Mouse (Mus musculus): ENCODE measurements around the gene Col19a1.

DNA sequence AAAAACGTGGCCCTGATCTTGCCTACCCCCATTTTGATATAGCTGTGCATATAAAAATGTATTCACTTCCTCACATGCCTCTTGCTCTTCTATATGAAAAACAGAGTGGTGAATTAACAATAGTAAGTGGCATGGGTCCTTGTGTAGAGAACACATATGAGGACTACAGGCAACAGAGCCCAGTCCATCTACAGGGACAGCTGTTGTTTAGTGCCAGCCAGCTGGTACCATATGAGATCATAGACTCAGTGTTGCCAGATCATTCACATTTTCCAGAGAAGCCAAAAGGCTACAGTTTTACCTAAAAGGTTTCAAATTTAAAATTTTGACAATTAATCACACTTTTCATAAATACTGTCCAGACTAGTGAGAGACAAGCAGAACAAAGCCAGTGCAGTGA, 47.4 kb downstream of the Col19a1 start:
- TF ChIP-seq CTCF (IDR thresholded peaks at IDR 0.05; ENCODE audit: borderline replicate concordance, insufficient read depth, low read depth, low read length) (no peak), POLR2A (IDR thresholded peaks at IDR 0.05; ENCODE audit: borderline replicate concordance, insufficient read depth, low read length) (no peak)
